Mouse (Mus musculus) yolk sac, embryonic 10.5 days (tissue): Measurements from ENCODE around the gene Olfr1215.
"Not testable (repeated sequence)": the region's sequence is repeated elsewhere in the genome, so short reads cannot be mapped to it uniquely, and the experiment has no call there.

Experiments used
- DNase-seq: peaks from one replicate; pipeline ENCODE4 v3.0.0-alpha.2; 2017; ENCODE audit warnings: low spot score

Gene Olfr1215

GRCm38 (mm10) chr2:89006873-89007272 lies at the start of gene Olfr1215:
TSS of gene Olfr1215 (minus strand) at chr2:89006973.
- no peak for DNase-seq

GRCm38 (mm10) chr2:89031965-89032364 lies 25.2 kb upstream of the Olfr1215 start, which contains the start of gene Olfr1217:
TSS of gene Olfr1217 (minus strand) at chr2:89032065.
- no peak for DNase-seq

- DNase-seq = not testable (repeated sequence)
Measured at GRCm38 (mm10) chr2:89021436-89021835, 14.7 kb upstream of the Olfr1215 start.

- DNase-seq = no peak
Measured at GRCm38 (mm10) chr2:89018240-89018639, 11.5 kb upstream of the Olfr1215 start, which contains the start of gene Olfr1216. TSS of gene Olfr1216 (minus strand) at chr2:89018340.

GRCm38 (mm10) chr2:88992553-88992952 lies 14.2 kb downstream of the Olfr1215 start, which contains the start of gene Olfr1214:
TSS of gene Olfr1214 (minus strand) at chr2:88992653.
- DNase-seq = no peak

- DNase-seq = no peak
Measured at GRCm38 (mm10) chr2:88980181-88980580, 26.6 kb downstream of the Olfr1215 start, which contains the start of gene Gm13762. TSS of gene Gm13762 (minus strand) at chr2:88980281.

- no peak for DNase-seq
Measured at GRCm38 (mm10) chr2:88953669-88954068, 53.1 kb downstream of the Olfr1215 start, which contains the start of gene Olfr1212. TSS of gene Olfr1212 (plus strand) at chr2:88953969.
